Mouse (Mus musculus) heart, postnatal 4 days (tissue): ENCODE results near the gene Ifi213. TPM values are rescaled to one million over a fixed set of nuclear protein-coding genes. Genes with fewer than 3 reads are reported as not detected.
"Not testable (repeated sequence)": the region's sequence is repeated elsewhere in the genome, so short reads cannot be mapped to it uniquely, and the experiment has no call there.

Experiments used
- DNase-seq: peaks from one replicate; pipeline ENCODE4 v3.0.0; 2021
- microRNA-seq, 2 experiments: library from miRNA; unstranded; fragments of <30 nt; microRNA quantifications; one replicate each; pipeline ENCODE4 v1.2.0; 2021 to 2022
- total RNA-seq, 2 experiments: library from RNA; stranded (reverse); gene quantifications; 2 replicates each; pipeline ENCODE4 v1.2.3; 2021

The Ifi213 gene
- not detected for total RNA-seq

DNA sequence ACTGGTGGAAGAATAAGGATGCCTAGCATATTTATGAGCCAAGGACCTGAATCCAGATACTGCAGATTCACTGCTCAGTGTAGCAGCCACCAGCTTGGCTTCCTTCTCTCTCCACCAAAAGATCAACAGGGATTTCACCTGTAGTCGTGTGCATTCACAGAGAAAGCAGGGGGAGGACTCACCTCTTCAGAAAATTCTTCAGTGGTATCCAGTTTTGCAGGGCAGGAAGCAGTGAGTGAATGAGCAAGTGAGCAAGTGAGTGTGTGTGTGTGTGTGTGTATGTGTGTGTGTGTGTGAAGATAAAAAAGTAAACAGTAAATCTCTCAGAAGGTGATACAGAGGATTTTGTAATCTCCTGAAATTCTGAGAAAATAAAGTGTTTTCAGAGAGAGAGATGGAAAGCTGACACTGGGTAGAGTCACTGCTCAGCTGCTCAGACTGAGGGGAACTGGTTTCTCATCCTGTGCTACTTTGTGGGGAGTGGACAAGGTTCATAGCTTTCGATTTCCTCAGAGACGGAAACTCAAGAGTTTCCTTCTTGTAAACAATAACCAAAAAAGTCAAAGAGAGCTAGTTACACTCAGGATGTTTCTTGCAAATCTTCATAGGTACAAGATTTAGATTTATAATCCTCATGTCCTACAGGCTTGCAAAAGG, at the start of gene Ifi213:
Ifi213 (minus strand) TSS at position 437 of the 657 bp plus-strand sequence.
- not testable (repeated sequence) for DNase-seq

DNA sequence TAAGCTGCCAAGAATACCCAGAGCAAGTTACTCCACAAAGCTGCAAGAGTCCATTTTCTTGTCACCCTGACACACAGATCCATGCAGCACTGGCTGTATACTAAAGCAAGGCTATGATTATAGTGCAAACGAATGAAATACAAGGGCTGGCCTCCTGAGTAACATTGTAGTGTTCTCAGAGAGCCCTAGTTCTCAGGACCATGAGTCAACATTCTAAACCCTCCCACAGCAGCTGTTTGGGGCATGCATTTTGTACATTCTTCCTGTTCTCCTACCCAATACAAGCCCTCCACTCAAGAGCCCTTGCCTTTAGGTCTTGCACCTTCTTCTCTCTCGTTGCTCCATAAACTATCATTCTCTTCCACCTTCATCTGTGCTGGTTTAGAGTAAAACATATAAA, 46.3 kb upstream of the Ifi213 start:
- DNase-seq: no peak

DNA sequence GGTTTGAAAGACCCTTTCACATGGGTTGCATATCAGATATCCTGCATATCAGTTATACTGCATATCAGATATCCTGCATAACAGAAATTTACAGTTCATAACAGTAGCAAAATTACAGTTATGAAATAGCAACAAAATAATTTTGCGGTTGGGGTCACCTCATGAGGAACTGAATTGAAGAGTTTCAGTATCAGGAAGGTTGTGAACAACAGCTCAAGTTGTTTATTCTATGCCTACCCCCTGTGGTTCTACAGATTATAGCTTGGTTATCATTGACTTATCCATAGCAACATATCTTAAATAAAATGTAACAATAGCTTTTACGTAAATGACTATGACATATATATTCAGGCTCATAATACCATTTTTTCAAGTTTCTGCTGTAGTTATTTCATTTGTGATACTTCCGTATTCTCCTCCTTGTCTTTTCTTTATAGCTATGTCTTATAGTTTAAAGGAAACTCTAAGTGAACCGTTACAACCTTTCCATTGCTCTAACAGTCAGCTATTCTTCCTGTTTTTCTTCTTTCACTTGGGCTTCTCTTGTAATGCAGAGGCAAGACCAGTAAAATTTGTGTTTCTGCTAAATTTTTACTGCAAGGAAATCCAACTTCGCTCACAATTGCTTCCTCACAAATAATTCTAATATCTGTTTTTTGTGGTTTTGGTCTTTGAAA, 35.0 kb upstream of the Ifi213 start:
- no peak for DNase-seq

DNA sequence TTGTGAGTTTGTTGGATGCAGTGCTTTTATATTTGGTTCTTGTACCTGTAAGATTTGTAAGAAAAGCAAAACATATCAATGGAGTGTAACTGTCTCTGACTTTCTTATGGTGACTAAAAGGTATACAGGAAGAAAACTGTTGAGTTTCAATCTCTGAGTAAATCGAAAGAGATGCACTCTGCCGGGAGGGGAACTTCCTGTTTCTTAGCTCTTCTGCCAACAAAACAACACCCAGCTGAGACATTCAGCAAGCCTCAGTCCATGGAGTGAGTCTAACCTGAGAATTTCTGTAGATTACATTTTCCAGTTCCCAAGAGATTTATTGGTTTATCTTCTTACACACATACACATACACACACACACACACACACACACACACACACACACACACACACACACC, 31.5 kb upstream of the Ifi213 start, which contains the start of gene Ifi209:
Ifi209 (plus strand) TSS at position 296 of the 400 bp plus-strand sequence.
- DNase-seq: not testable (repeated sequence)

DNA sequence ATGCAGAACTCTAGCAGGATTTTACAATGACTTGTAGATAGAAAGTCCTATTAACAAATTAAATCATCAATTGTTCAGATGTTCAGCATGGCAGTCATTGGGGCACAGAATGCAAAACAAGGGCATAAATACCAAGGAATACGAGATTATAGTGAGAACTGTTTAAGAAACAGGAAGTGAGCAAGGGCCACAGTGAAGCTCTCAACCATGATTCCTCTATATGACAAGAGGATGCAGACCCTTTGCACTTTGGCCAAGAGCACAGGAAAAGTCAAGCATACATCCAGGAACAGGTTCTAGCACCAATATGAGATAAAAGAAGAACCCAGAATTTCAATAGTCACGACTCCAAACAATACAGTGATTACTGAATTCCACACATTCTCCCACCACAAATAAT, 27.6 kb upstream of the Ifi213 start:
- DNase-seq: no peak

DNA sequence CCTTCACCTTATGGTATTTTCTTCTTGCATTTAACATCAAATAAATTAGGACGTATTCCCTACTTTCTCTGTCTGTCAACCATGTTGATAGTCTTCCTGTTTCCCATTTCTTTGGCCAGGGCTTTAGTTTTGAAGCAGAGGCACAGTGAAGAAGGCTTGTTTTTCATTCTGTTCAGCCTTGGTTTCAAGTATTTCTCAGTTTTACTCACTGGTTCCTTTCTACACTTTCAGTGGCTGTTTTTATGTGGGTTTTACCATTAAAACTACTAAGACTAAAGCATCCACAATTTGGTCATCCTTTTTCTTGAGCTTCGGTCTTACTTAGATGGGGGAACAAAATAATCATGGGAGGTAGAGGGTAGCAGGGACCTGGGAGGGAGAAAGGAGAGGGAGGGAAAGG, 25.0 kb upstream of the Ifi213 start:
- DNase-seq: no peak

DNA sequence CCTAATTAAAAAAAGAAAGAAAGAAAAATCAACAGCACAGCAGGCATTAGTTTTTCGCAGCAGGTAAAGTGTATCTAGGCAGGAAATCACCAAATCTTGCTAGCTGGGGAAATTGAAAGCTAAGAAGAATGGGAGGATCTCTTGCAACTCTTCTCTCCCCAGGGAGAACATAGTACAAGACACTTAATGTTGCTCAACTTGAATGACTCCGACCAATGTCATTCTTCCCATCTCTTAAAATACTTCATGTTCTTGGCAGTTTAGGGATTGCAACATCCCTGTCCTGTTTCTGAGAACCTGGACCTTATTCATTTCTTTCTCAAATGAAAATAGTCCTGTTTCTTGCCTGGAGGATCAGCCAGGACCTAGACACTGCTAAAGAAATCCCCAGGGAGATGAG, 23.1 kb upstream of the Ifi213 start:
- not testable (repeated sequence) for DNase-seq

DNA sequence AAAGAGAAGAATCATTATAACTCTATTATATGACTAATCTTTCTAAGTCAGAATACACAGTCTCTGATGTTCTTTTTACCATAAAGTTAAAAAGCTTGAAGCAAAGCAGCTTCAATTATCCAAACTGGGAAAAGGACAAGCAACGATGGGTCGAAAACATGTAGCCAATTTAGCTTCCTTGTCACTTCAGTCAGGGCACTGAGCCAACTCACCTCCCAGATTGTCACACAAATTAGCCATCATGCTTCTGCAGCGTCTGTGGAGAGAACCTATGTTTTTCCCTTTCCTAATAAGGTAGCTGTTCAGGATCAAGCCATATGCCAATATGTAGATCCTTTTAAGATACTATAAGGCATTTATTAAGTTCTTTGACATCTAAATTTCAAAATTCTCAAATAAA, 11.2 kb upstream of the Ifi213 start:
- DNase-seq: not testable (repeated sequence)

DNA sequence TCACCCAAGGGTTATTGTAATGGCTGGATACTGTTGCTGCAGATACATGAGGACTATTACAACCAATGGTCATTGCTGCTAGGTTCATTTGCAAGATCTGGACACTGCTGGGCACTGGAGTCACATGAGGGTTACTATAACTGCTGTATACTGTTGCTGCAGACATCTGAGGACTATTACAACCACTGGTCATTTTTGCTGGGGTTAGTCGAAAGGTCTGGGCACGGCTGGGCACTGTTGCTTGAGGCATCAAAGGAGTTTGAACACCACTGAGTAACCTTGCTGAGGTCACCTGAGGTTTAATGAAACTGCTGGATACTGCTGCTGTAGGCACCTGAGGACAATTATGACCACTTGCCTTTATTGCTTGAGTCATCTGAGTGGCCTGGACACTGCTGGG, 9.4 kb downstream of the Ifi213 start:
- not testable (repeated sequence) for DNase-seq

DNA sequence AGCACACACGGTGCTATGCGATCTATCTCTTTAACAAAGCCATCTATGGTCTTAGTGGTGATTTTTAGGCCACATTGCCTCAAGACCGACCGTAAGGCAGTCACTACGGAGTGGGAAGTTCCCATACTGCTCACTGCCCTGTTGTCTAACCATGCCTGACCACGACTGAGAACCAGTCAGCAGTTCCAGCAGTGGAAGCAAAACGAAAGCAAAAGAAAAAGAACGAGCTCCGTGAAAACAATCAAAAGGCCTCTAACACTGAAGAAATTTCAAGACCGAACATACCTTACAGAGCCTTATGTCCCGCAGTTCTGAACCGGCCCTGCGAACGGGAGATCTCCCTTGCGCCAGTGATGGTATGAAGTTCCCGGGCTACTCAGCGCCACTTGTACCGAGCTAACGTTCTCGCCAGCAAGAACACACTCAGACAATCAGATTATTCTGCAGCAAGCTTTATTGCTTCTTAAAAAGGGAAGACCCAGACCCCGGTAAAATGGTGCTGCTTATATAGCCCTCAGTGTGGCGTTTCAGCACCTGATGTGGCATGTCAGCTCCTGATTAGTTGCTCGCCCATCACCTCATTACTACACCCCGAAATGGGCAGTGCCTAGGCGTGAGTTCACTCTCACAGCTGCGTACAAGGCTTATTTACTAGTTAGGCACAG, 19.0 kb downstream of the Ifi213 start:
- DNase-seq: no peak

DNA sequence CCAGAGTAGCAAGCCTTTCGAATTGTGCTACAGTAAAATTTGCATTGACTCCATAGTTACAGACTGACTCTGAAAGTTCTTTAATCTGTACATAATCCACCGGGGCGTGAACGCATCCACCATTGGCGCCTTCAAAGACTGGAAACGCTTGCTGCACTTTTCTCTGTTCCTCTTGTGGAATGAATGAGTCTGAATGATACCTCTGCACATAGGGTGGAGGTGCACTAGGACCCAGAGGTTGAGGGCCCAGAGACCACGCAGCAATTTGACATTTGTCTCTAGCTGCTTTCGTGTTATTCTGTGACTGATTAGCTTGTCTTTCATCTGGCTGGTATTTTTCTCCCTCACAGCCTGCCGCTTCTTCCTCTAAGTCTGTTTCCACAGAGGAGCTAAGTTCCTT, 20.0 kb downstream of the Ifi213 start:
- DNase-seq: no peak

DNA sequence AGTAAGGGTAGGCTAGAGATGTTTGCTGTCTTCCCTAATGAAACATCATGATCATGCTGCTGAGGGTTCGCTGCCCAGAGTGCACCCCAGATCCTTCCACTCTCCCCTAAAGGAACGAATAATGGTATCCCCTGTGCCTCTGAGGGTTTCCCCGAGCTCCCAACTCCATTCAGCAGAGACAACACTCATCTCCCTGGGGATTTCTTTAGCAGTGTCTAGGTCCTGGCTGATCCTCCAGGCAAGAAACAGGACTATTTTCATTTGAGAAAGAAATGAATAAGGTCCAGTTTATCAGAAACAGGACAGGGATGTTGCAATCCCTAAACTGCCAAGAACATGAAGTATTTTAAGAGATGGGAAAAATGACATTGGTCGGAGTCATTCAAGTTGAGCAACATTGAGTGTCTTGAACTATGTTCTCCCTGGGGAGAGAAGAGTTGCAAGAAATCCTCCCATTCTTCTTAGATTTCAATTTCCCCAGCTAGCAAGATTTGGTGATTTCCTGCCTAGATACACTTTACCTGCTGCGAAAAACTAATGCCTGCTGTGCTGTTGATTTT, 48.5 kb downstream of the Ifi213 start:
- DNase-seq: not testable (repeated sequence)

DNA sequence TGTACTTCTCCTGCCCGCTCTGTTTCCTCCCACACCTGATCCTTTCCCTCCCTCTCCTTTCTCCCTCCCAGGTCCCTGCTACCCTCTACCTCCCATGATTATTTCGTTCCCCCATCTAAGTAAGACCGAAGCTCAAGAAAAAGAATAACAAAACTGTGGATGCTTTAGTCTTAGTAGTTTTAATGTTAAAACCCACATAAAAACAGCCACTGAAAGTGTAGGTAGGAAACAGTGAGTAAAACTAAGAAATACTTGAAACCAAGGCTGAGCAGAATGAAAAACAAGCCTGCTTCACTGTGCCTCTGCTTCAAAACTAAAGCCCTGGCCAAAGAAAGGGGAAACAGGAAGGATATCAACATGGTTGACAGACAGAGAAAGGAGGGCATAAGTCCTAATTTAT, 50.3 kb downstream of the Ifi213 start:
- not testable (repeated sequence) for DNase-seq

DNA sequence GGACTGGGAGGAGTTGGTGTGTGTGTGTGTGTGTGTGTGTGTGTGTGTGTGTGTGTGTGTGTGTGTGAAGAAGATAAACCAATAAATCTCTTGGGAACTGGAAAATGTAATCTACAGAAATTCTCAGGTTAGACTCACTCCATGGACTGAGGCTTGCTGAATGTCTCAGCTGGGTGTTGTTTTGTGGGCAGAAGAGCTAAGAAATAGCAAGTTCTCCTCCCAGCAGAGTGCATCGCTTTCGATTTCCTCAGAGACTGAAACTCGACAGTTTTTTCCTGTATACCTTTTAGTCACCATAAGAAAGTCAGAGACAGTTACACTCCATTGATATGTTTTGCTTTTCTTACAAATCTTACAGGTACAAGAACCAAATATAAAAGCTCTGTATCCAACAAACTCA, 63.3 kb downstream of the Ifi213 start, which contains the start of gene Ifi214:
Ifi214 (minus strand) TSS at position 167 of the 400 bp plus-strand sequence.
- DNase-seq: not testable (repeated sequence)

DNA sequence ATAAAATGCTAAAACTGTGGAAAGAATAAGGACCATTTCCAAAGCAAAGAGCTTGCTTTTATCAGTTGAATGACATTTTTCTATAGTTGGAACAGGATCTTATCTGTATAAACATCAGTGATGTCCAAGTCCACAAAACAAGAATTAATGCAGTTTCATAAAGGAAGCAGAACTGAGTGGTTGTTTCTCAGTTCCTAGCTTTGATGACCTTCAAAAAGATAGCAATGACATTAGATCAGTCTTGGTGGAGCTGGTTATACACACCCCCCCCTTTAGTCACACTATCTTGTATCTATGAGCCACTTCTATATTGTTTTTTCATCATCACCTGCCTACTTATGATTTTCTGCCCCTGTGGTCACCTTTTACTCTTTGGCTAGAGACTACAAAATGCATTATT, 77.6 kb downstream of the Ifi213 start:
- no peak for DNase-seq

Small RNA genes lying within 50 kb of the gene (microRNA-seq; reads per million reads assigned to microRNA genes)
- 0 reads per million in 2 experiments for gene Gm44339
- 0 reads per million in 2 experiments for gene Gm44481

Other genes with a start within 250 kb of the Ifi213 start
- gene Aim2, start 248.4 kb downstream of the Ifi213 start, total RNA-seq: 1 to 10 TPM; 2.2 to 3.2 TPM
- 1 to 10 TPM; 1.2 to 1.6 TPM for gene Cadm3, start 231.6 kb downstream of the Ifi213 start, total RNA-seq
- not detected for gene Ifi206, start 108.2 kb downstream of the Ifi213 start, total RNA-seq
- not detected for gene Ifi214, start 63.3 kb downstream of the Ifi213 start, total RNA-seq
- gene Ifi209, start 31.6 kb upstream of the Ifi213 start, total RNA-seq: under 1 TPM; 0.20 to 0.33 TPM
- gene Ifi208, start 74.4 kb upstream of the Ifi213 start, total RNA-seq: under 1 TPM; 0.10 to 0.14 TPM
- 1 to 10 TPM in 1 of 2 experiments, under 1 TPM in 1; 0.68 to 1.1 TPM for gene Ifi207, start 142.5 kb upstream of the Ifi213 start, total RNA-seq
- 1 to 10 TPM in 1 of 2 experiments, under 1 TPM in 1; 0.92 to 1.1 TPM for gene Ifi204, start 167.7 kb upstream of the Ifi213 start, total RNA-seq